Mouse (Mus musculus) testis, postnatal 14 days (tissue): ENCODE measurements around the gene Syne2.
"Not testable (repeated sequence)": the region's sequence is repeated elsewhere in the genome, so short reads cannot be mapped to it uniquely, and the experiment has no call there.

Source experiments
- DNase-seq: peaks from one replicate; pipeline ENCODE4 v3.0.0; 2021; ENCODE audit warnings: low spot score

The Syne2 gene

GRCm38 (mm10) chr12:76104596-76105351 lies 286.8 kb downstream of the Syne2 start:
- DNase-seq = no peak

GRCm38 (mm10) chr12:76109646-76110405 lies 291.9 kb downstream of the Syne2 start:
- no peak for DNase-seq

GRCm38 (mm10) chr12:76111046-76111445 lies 293.1 kb downstream of the Syne2 start:
- no peak for DNase-seq

- DNase-seq = no peak
Observed at GRCm38 (mm10) chr12:76116577-76116976, 298.6 kb downstream of the Syne2 start.

GRCm38 (mm10) chr12:76117632-76118153 lies 299.8 kb downstream of the Syne2 start:
- DNase-seq = peak; percentile 61

GRCm38 (mm10) chr12:76123223-76123622 lies 305.3 kb downstream of the Syne2 start:
- no peak for DNase-seq

- no peak for DNase-seq
Observed at GRCm38 (mm10) chr12:76128306-76128705, 310.4 kb downstream of the Syne2 start.

GRCm38 (mm10) chr12:76128831-76129230 lies 310.9 kb downstream of the Syne2 start:
- DNase-seq = peak; percentile 68

GRCm38 (mm10) chr12:76130281-76130680 lies 312.3 kb downstream of the Syne2 start:
- peak; percentile 19 for DNase-seq

GRCm38 (mm10) chr12:76130891-76131290 lies 313.0 kb downstream of the Syne2 start:
- no peak for DNase-seq

GRCm38 (mm10) chr12:76132591-76132990 lies 314.7 kb downstream of the Syne2 start:
- no peak for DNase-seq

GRCm38 (mm10) chr12:76133081-76133480 lies 315.1 kb downstream of the Syne2 start:
- not testable (repeated sequence) for DNase-seq

GRCm38 (mm10) chr12:76136701-76137100 lies 318.8 kb downstream of the Syne2 start:
- no peak for DNase-seq

- not testable (repeated sequence) for DNase-seq
Observed at GRCm38 (mm10) chr12:76152389-76152788, 334.5 kb downstream of the Syne2 start.
